Mouse (Mus musculus) ES-E14 (cell line): ENCODE measurements around the gene Hoxc5. TPM values are rescaled to one million over a fixed set of nuclear protein-coding genes. Genes with fewer than 3 reads are reported as not detected.

ENCODE experiments used
- DNase-seq: peaks from one replicate; pipeline ENCODE4 v3.0.0-alpha.2; 2013; ENCODE audit warnings: low read depth, low spot score
- H3K27ac ChIP-seq: 2 replicates; pipeline ENCODE4 v1.5.1; 2012; ENCODE audit warnings: low read depth, mild to moderate bottlenecking, low read length, moderate library complexity, mixed read lengths; ENCODE audit not compliant: poor library complexity, insufficient read depth, severe bottlenecking
- H3K36me3 ChIP-seq: 2 replicates; pipeline ENCODE4 v1.6.1; 2012; ENCODE audit warnings: mild to moderate bottlenecking, low read length, moderate library complexity, mixed read lengths; ENCODE audit not compliant: control insufficient read depth, poor library complexity, insufficient read depth, severe bottlenecking
- H3K4me1 ChIP-seq, 2 experiments: fragments of 150-350 bp in 1 of 2; sonication (generic) in 1 of 2; 2 replicates each; pipeline ENCODE4 v1.6.1; 2012; ENCODE audit warnings: low read length in 2 of 2, mild to moderate bottlenecking in 1 of 2, mixed read lengths in 1 of 2; ENCODE audit not compliant: control insufficient read depth in 2 of 2, insufficient read depth in 2 of 2, poor library complexity in 1 of 2
- H3K4me3 ChIP-seq, 2 experiments: fragments of 150-350 bp in 1 of 2; sonication (generic) in 1 of 2; 2 replicates each; pipeline ENCODE4 v1.5.1; 2012; ENCODE audit warnings: low read length in 2 of 2, low read depth in 1 of 2, mild to moderate bottlenecking in 1 of 2, mixed read lengths in 1 of 2; ENCODE audit not compliant: insufficient read depth in 1 of 2, poor library complexity in 1 of 2, severe bottlenecking in 1 of 2
- H3K9ac ChIP-seq: 2 replicates; pipeline ENCODE4 v1.6.1; 2012; ENCODE audit warnings: low read depth, mild to moderate bottlenecking, low read length, mixed read lengths; ENCODE audit not compliant: poor library complexity, insufficient read depth, severe bottlenecking
- H3K9me3 ChIP-seq: fragments of 150-350 bp; sonication (generic); 2 replicates; pipeline ENCODE4 v1.6.1; 2012; ENCODE audit warnings: low read depth, mild to moderate bottlenecking, low read length; ENCODE audit not compliant: control insufficient read depth, insufficient read depth
- CHD2 ChIP-seq: IDR thresholded peaks from 2 replicates; pipeline ENCODE4 v1.6.1; 2014; ENCODE audit warnings: mild to moderate bottlenecking, low read depth, low read length, inconsistent platforms
- HCFC1 ChIP-seq: IDR thresholded peaks from 2 replicates; pipeline ENCODE4 v1.6.1; 2012; ENCODE audit warnings: low read length, inconsistent platforms, borderline replicate concordance; ENCODE audit not compliant: insufficient read depth
- MAFK ChIP-seq: IDR thresholded peaks from 2 replicates; pipeline ENCODE4 v1.6.1; 2014; ENCODE audit warnings: mild to moderate bottlenecking, low read depth, low read length, inconsistent platforms; ENCODE audit not compliant: insufficient read depth
- ZC3H11A ChIP-seq: IDR thresholded peaks from 2 replicates; pipeline ENCODE4 v1.6.1; 2012; ENCODE audit warnings: low read depth, mild to moderate bottlenecking, inconsistent platforms, low read length, borderline replicate concordance
- ZNF384 ChIP-seq: IDR thresholded peaks from 2 replicates; pipeline ENCODE4 v1.6.1; 2012; ENCODE audit warnings: low read depth, low read length, inconsistent platforms
- in situ Hi-C, 2 experiments: fragments of 600-800 bp; cut with MboI; formaldehyde crosslinking; loops; one replicate each; pipeline ENCODE4 v1.15.1; 2025; ENCODE audit warnings: low sequenced_read_pairs in 2 of 2, inconsistent platforms in 1 of 2; ENCODE audit not compliant: unreplicated experiment in 2 of 2
- total RNA-seq: library from RNA; depleted of rRNA; stranded (reverse); fragments of 300-350 nt; gene quantifications from 2 replicates; pipeline ENCODE4 v1.2.3, GENCODE M21; 2012

The Hoxc5 gene
- total RNA-seq, 1 experiment, result 0.22 TPM

DNA sequence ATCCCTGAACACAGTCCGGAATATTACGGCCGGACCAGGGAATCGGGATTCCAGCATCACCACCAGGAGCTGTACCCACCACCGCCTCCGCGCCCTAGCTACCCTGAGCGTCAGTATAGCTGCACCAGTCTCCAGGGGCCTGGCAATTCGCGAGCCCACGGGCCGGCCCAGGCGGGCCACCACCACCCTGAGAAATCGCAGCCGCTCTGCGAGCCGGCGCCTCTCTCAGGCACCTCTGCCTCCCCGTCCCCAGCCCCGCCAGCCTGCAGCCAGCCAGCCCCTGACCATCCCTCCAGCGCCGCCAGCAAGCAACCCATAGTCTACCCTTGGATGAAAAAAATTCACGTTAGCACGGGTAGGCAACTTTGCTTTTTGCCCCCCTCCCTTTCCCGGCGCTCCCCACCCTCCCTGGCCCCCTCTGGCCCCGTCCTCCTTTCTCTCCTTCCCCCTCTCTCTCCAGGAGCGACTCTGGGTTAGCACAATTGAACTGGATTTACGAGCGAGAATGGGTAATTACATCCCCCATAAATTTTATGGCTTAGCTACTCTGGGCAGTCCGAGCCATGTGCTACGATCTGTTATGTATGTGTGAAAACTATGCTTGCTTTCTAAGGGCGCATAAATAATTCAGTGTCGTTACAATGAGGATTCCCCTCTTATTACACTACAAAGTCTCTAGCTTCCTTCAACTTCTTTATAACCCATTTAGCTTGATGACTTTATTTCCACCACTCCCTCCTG is 67.7 kb downstream of the Hoxc5 start:
- Histone ChIP-seq H3K4me1 (0 out of 4 replicates have a peak, but pooled peaks cover 0 to 2% of the 10 kb centered on the region in 2 experiments), H3K9ac (peak overlapping the region; percentile 9; the same call in 1 of the 2 replicates), H3K4me3 (peak overlapping the region; percentile 45 to 57), H3K9me3 (no peaks in the 10 kb centered on the region), H3K36me3 (no peaks in the 10 kb centered on the region), H3K27ac (no peak overlapping the region)
- in situ Hi-C loops, result no loop called here
- TF ChIP-seq CHD2 (no peak), MAFK (no peak), HCFC1 (no peak), ZC3H11A (no peak), ZNF384 (no peak)
- no peak for DNase-seq

DNA sequence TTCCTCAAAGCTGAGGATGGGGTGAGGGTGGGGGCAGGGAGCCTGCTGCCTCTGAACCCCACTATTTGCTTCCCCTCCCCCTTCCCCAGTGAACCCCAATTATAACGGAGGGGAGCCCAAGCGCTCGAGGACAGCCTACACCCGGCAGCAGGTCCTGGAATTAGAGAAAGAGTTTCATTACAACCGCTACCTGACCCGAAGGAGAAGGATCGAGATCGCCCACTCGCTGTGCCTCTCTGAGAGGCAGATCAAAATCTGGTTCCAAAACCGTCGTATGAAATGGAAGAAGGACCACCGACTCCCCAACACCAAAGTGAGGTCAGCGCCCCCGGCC is 68.3 kb downstream of the Hoxc5 start:
- Histone ChIP-seq H3K4me3 (no peak overlapping the region), H3K9ac (no peak overlapping the region)

DNA sequence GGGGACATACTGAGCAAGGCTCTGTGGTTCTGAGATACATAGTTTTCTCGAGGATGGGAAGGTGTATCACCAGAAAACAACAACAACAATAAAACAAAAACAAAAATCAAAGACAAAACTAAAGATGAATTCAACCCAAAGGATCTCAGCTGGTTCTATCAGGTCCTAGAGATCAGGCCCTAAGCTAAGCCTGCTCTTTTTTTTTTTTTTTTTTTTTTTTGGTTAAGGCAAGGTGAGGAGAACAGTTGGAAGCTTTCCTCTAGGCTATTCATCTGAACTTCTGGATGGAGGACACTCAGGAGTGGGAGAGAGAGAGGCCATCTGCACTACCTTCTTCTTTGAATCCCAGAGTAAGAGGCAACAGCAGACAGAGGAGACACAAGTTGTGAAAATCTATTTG is 70.3 kb downstream of the Hoxc5 start:
- Histone ChIP-seq H3K4me3 (no peak overlapping the region), H3K36me3 (no peaks in the 10 kb centered on the region), H3K9me3 (no peaks in the 10 kb centered on the region), H3K27ac (no peak overlapping the region), H3K4me1 (peaks cover 0 to 3% of the 10 kb centered on the region in 2 experiments; a peak in 2 of 4 replicates), H3K9ac (no peak overlapping the region)
- TF ChIP-seq MAFK (no peak), HCFC1 (no peak), CHD2 (no peak), ZNF384 (no peak), ZC3H11A (no peak)
- in situ Hi-C loops, result no loop called here
- DNase-seq, result no peak

More for the DNA sequence above, 68.3 kb downstream of the Hoxc5 start:
- no peak for TF ChIP-seq ZC3H11A
- no peak for TF ChIP-seq MAFK
- TF ChIP-seq CHD2, result no peak
- no peak for TF ChIP-seq HCFC1
- DNase-seq, result no peak
- no peaks in the 10 kb centered on the region for H3K36me3 ChIP-seq
- H3K4me1 ChIP-seq, result 0 out of 4 replicates have a peak, but pooled peaks cover 0 to 2% of the 10 kb centered on the region in 2 experiments
- in situ Hi-C loops, result no loop called here
- H3K9me3 ChIP-seq, result no peaks in the 10 kb centered on the region
- H3K27ac ChIP-seq, result no peak overlapping the region

DNA sequence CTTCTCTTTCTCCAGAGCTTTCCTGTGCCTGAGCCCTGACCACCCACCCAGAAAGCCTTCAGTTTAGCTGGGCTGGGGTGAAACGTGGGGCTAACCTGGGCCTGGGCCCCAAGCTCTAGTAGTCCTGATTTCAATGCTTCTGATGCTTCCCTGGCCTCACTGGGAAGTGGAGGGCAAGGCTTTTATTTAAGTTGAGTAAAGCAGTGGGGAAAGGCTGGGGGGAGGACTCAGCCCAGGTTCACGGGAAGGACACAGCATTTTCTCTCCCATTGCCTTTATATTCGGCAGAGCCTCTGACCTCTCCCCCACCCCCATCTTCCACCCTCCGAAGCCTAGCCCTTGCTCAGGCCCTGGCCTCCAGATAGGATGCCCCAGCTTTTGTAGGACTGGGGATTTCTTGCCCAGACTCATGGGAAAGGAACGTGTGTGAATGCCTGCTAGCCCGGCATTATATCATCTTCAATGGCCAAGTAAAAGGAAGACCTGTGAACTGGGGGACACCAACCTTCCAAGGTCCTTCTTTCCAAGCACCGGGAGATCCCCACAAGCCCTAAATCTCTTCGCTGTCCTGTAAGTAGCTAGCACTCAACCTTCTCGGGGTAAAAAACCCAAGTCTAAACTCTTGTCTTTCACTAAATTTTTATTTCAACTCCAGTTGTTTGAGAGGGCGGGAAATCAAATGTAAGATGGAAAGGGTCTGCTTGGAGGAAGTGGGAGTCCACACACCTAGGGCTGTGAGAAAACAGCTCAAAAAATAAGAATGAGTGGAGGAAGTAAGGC is 71.6 kb downstream of the Hoxc5 start:
- in situ Hi-C loops, result no loop called here
- Histone ChIP-seq H3K27ac (no peak overlapping the region), H3K9ac (no peak overlapping the region), H3K36me3 (no peaks in the 10 kb centered on the region), H3K4me3 (no peak overlapping the region), H3K4me1 (peaks cover 0 to 3% of the 10 kb centered on the region in 2 experiments; a peak in 2 of 4 replicates), H3K9me3 (no peaks in the 10 kb centered on the region)
- TF ChIP-seq ZC3H11A (no peak), HCFC1 (no peak), CHD2 (no peak), ZNF384 (no peak), MAFK (no peak)
- no peak for DNase-seq
